Mouse (Mus musculus): ENCODE results near the gene Hopx. TPM values are rescaled to one million over a fixed set of nuclear protein-coding genes. Genes with fewer than 3 reads are reported as not detected.
"Not testable (repeated sequence)": the region's sequence is repeated elsewhere in the genome, so short reads cannot be mapped to it uniquely, and the experiment has no call there.

Hopx gene
- polyA plus RNA-seq, 1 experiment from 2014 or later: 4.4 TPM

GRCm38 (mm10) chr5:77096194-77096593 is 18.7 kb downstream of the Hopx start:
- not testable (repeated sequence) for H3K9ac ChIP-seq (ENCODE audit: low read depth, low read length); H3K4me3 ChIP-seq (ENCODE audit: low read length); H3K27ac ChIP-seq (ENCODE audit: low read length); H3K9me3 ChIP-seq (ENCODE audit: control insufficient read depth, low read length); H3K27me3 ChIP-seq (replicated peaks; ENCODE audit: control insufficient read depth, insufficient read depth, low read length); H3K4me2 ChIP-seq (ENCODE audit: low read depth, low read length); ATAC-seq; H3K36me3 ChIP-seq (ENCODE audit: control insufficient read depth, insufficient read depth, low read length)
- H3K4me1 ChIP-seq (ENCODE audit: control insufficient read depth, insufficient read depth, low read length): peaks cover 14% of the 10 kb centered on the region; the same call in 1 of the 2 replicates
- WGBS: 78% methylated on average over 3 of the region's 3 CpGs

- Histone ChIP-seq H3K9me3 (ENCODE audit: control insufficient read depth, low read length) (no peaks in the 10 kb centered on the region), H3K27ac (ENCODE audit: low read length) (peak overlapping the region; percentile 31), H3K9ac (ENCODE audit: low read depth, low read length) (peak overlapping the region; percentile 79), H3K36me3 (ENCODE audit: control insufficient read depth, insufficient read depth, low read length) (no peaks in the 10 kb centered on the region), H3K4me3 (ENCODE audit: low read length) (peak overlapping the region; percentile 77), H3K4me2 (ENCODE audit: low read depth, low read length) (peak overlapping the region; percentile 89), H3K4me1 (ENCODE audit: control insufficient read depth, insufficient read depth, low read length) (peaks cover 12% of the 10 kb centered on the region; the same call in 1 of the 2 replicates), H3K27me3 (replicated peaks; ENCODE audit: control insufficient read depth, insufficient read depth, low read length) (no peaks in the 10 kb centered on the region)
- WGBS: under 1% methylated on average over 69 of the region's 69 CpGs
- ATAC-seq: peak; percentile 93
Observed at GRCm38 (mm10) chr5:77094510-77095491, 20.1 kb downstream of the Hopx start.

- Histone ChIP-seq H3K4me3 (ENCODE audit: low read length) (peak overlapping the region; percentile 77), H3K9ac (ENCODE audit: low read depth, low read length) (0 out of 2 replicates have a peak overlapping the region, but pooled peaks have one; percentile 79), H3K36me3 (ENCODE audit: control insufficient read depth, insufficient read depth, low read length) (no peaks in the 10 kb centered on the region), H3K9me3 (ENCODE audit: control insufficient read depth, low read length) (no peaks in the 10 kb centered on the region), H3K27ac (ENCODE audit: low read length) (no peak overlapping the region), H3K4me1 (ENCODE audit: control insufficient read depth, insufficient read depth, low read length) (peaks cover 9% of the 10 kb centered on the region; the same call in 1 of the 2 replicates), H3K27me3 (replicated peaks; ENCODE audit: control insufficient read depth, insufficient read depth, low read length) (no peaks in the 10 kb centered on the region), H3K4me2 (ENCODE audit: low read depth, low read length) (peak overlapping the region; percentile 89)
- WGBS: 29% methylated on average over 8 of the region's 8 CpGs
- ATAC-seq: no peak
Observed at GRCm38 (mm10) chr5:77093961-77094360, 21.0 kb downstream of the Hopx start.

GRCm38 (mm10) chr5:77092531-77092930 is 22.4 kb downstream of the Hopx start:
- Histone ChIP-seq H3K4me3 (ENCODE audit: low read length) (peak overlapping the region; percentile 17; the same call in 1 of the 2 replicates), H3K4me2 (ENCODE audit: low read depth, low read length) (peak overlapping the region; percentile 45)
- WGBS: 61% methylated on average over 5 of the region's 5 CpGs

GRCm38 (mm10) chr5:77091923-77092322 is 23.0 kb downstream of the Hopx start:
- H3K36me3 ChIP-seq (ENCODE audit: control insufficient read depth, insufficient read depth, low read length): peaks cover 3% of the 10 kb centered on the region; the same call in 1 of the 2 replicates
- WGBS: 81% methylated on average over 3 of the region's 3 CpGs
- no peak for ATAC-seq
- H3K9me3 ChIP-seq (ENCODE audit: control insufficient read depth, low read length): no peaks in the 10 kb centered on the region
- H3K27ac ChIP-seq (ENCODE audit: low read length): no peak overlapping the region
- H3K27me3 ChIP-seq (replicated peaks; ENCODE audit: control insufficient read depth, insufficient read depth, low read length): no peaks in the 10 kb centered on the region
- no peak overlapping the region for H3K4me3 ChIP-seq (ENCODE audit: low read length)
- H3K4me2 ChIP-seq (ENCODE audit: low read depth, low read length): no peak overlapping the region
- no peak overlapping the region for H3K9ac ChIP-seq (ENCODE audit: low read depth, low read length)
- peaks cover 5% of the 10 kb centered on the region; the same call in 1 of the 2 replicates for H3K4me1 ChIP-seq (ENCODE audit: control insufficient read depth, insufficient read depth, low read length)

More at GRCm38 (mm10) chr5:77092531-77092930, 22.4 kb downstream of the Hopx start:
- ATAC-seq: no peak
- Histone ChIP-seq H3K4me1 (ENCODE audit: control insufficient read depth, insufficient read depth, low read length) (peaks cover 5% of the 10 kb centered on the region; the same call in 1 of the 2 replicates), H3K9ac (ENCODE audit: low read depth, low read length) (peak overlapping the region; percentile 31; the same call in 1 of the 2 replicates), H3K9me3 (ENCODE audit: control insufficient read depth, low read length) (no peaks in the 10 kb centered on the region), H3K27me3 (replicated peaks; ENCODE audit: control insufficient read depth, insufficient read depth, low read length) (no peaks in the 10 kb centered on the region), H3K27ac (ENCODE audit: low read length) (no peak overlapping the region), H3K36me3 (ENCODE audit: control insufficient read depth, insufficient read depth, low read length) (peaks cover 2% of the 10 kb centered on the region; the same call in 1 of the 2 replicates)

GRCm38 (mm10) chr5:77090521-77091096 is 24.3 kb downstream of the Hopx start:
- Histone ChIP-seq H3K4me1 (ENCODE audit: control insufficient read depth, insufficient read depth, low read length) (peaks cover 4% of the 10 kb centered on the region; the same call in 1 of the 2 replicates), H3K9ac (ENCODE audit: low read depth, low read length) (no peak overlapping the region), H3K4me3 (ENCODE audit: low read length) (no peak overlapping the region), H3K27ac (ENCODE audit: low read length) (no peak overlapping the region), H3K9me3 (ENCODE audit: control insufficient read depth, low read length) (no peaks in the 10 kb centered on the region), H3K4me2 (ENCODE audit: low read depth, low read length) (no peak overlapping the region), H3K27me3 (replicated peaks; ENCODE audit: control insufficient read depth, insufficient read depth, low read length) (no peaks in the 10 kb centered on the region), H3K36me3 (ENCODE audit: control insufficient read depth, insufficient read depth, low read length) (peaks cover 3% of the 10 kb centered on the region; the same call in 1 of the 2 replicates)
- 69% methylated on average over 5 of the region's 5 CpGs for WGBS
- no peak for ATAC-seq

GRCm38 (mm10) chr5:77089901-77090300 is 25.0 kb downstream of the Hopx start:
- Histone ChIP-seq H3K4me2 (ENCODE audit: low read depth, low read length) (no peak overlapping the region), H3K36me3 (ENCODE audit: control insufficient read depth, insufficient read depth, low read length) (peaks cover 3% of the 10 kb centered on the region; the same call in 1 of the 2 replicates), H3K9ac (ENCODE audit: low read depth, low read length) (no peak overlapping the region), H3K4me1 (ENCODE audit: control insufficient read depth, insufficient read depth, low read length) (peaks cover 3% of the 10 kb centered on the region; the same call in 1 of the 2 replicates), H3K27me3 (replicated peaks; ENCODE audit: control insufficient read depth, insufficient read depth, low read length) (no peaks in the 10 kb centered on the region), H3K9me3 (ENCODE audit: control insufficient read depth, low read length) (no peaks in the 10 kb centered on the region), H3K27ac (ENCODE audit: low read length) (no peak overlapping the region), H3K4me3 (ENCODE audit: low read length) (no peak overlapping the region)
- 80% methylated on average over 8 of the region's 8 CpGs for WGBS
- ATAC-seq: no peak

GRCm38 (mm10) chr5:77089294-77089693 is 25.6 kb downstream of the Hopx start:
- no peak overlapping the region for H3K27ac ChIP-seq (ENCODE audit: low read length)
- 0 out of 2 replicates have a peak, but pooled peaks have one; percentile 17 for ATAC-seq
- peaks cover 3% of the 10 kb centered on the region; the same call in 1 of the 2 replicates for H3K4me1 ChIP-seq (ENCODE audit: control insufficient read depth, insufficient read depth, low read length)
- 67% methylated on average over 1 of the region's 1 CpGs for WGBS
- H3K9ac ChIP-seq (ENCODE audit: low read depth, low read length): no peak overlapping the region
- no peaks in the 10 kb centered on the region for H3K27me3 ChIP-seq (replicated peaks; ENCODE audit: control insufficient read depth, insufficient read depth, low read length)
- peaks cover 3% of the 10 kb centered on the region; the same call in 1 of the 2 replicates for H3K36me3 ChIP-seq (ENCODE audit: control insufficient read depth, insufficient read depth, low read length)
- H3K9me3 ChIP-seq (ENCODE audit: control insufficient read depth, low read length): no peaks in the 10 kb centered on the region
- no peak overlapping the region for H3K4me2 ChIP-seq (ENCODE audit: low read depth, low read length)
- no peak overlapping the region for H3K4me3 ChIP-seq (ENCODE audit: low read length)

GRCm38 (mm10) chr5:77087122-77087521 is 27.8 kb downstream of the Hopx start:
- Histone ChIP-seq H3K36me3 (ENCODE audit: control insufficient read depth, insufficient read depth, low read length) (peaks cover 3% of the 10 kb centered on the region; the same call in 1 of the 2 replicates), H3K4me2 (ENCODE audit: low read depth, low read length) (no peak overlapping the region), H3K9ac (ENCODE audit: low read depth, low read length) (no peak overlapping the region), H3K9me3 (ENCODE audit: control insufficient read depth, low read length) (no peaks in the 10 kb centered on the region), H3K27ac (ENCODE audit: low read length) (no peak overlapping the region), H3K4me1 (ENCODE audit: control insufficient read depth, insufficient read depth, low read length) (no peaks in the 10 kb centered on the region), H3K27me3 (replicated peaks; ENCODE audit: control insufficient read depth, insufficient read depth, low read length) (no peaks in the 10 kb centered on the region), H3K4me3 (ENCODE audit: low read length) (no peak overlapping the region)
- 83% methylated on average over 3 of the region's 3 CpGs for WGBS
- ATAC-seq: no peak

Data from intestine, embryonic 16.5 days (tissue).